Mouse (Mus musculus) limb, embryonic 15.5 days (tissue): ENCODE measurements at regions not wholly inside any gene's neighbourhood (a gene's known extent, or its start where the extent isn't known, plus 50 kb on each side); places are given as distances from the start of the nearest gene placed in this dataset.

Experiments used
- ATAC-seq: fragments of 200-750 bp; cut with Nextera tagmentation; 2 replicates; pipeline ENCODE4 v1.8.0; 2017; ENCODE audit warnings: low read depth, moderate TSS enrichment; ENCODE audit not compliant: insufficient number of reproducible peaks, low FRiP score, low TSS enrichment
- H3K27ac ChIP-seq: fragments of 300-500 bp; sonication (generic); 2 replicates; pipeline ENCODE4 v1.5.1; 2015; ENCODE audit warnings: moderate library complexity, mild to moderate bottlenecking, inconsistent platforms
- H3K27me3 ChIP-seq: fragments of 300-500 bp; sonication (generic); 2 replicates; pipeline ENCODE4 v1.6.1; 2015; ENCODE audit warnings: inconsistent platforms
- H3K36me3 ChIP-seq: fragments of 300-500 bp; sonication (generic); 2 replicates; pipeline ENCODE4 v1.6.1; 2015; ENCODE audit warnings: inconsistent platforms
- H3K4me1 ChIP-seq: fragments of 300-500 bp; sonication (generic); 2 replicates; pipeline ENCODE4 v1.6.1; 2015; ENCODE audit warnings: inconsistent platforms
- H3K4me2 ChIP-seq: fragments of 300-500 bp; sonication (generic); 2 replicates; pipeline ENCODE4 v1.6.1; 2015; ENCODE audit warnings: mild to moderate bottlenecking, inconsistent platforms
- H3K4me3 ChIP-seq: fragments of 300-500 bp; sonication (generic); 2 replicates; pipeline ENCODE4 v1.5.1; 2015; ENCODE audit warnings: mild to moderate bottlenecking, inconsistent platforms
- H3K9ac ChIP-seq: fragments of 300-500 bp; sonication (generic); 2 replicates; pipeline ENCODE4 v1.6.1; 2015; ENCODE audit warnings: inconsistent platforms
- H3K9me3 ChIP-seq: fragments of 300-500 bp; sonication (generic); 2 replicates; pipeline ENCODE4 v1.6.1; 2016; ENCODE audit warnings: inconsistent platforms
- WGBS: fragments of 180-500 bp; shearing (Covaris S2); methylation state at CpG from one replicate; pipeline ENCODE4 v1.1.7; 2015; 5-methylcytosine and 5-hydroxymethylcytosine counted together

DNA sequence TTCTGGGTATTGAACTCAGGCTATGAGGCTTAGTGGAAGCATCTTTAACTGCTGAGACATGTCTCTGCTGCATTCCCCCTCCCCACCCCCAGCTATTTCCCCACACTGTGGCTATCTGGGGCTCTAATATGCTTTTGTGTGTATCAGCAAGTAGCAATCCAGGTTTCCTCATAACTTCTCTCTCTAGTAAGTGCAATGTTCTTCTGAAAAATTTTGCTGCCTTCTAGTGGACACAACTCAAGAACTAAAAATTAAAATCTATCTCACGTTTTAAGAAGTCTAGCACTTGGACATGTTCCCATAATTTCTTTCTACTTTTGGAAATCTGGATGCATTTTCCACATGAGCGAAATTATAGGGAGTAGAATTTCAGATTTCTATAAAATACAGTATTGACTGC is 50.3 kb upstream of the D16Ertd472e start:
- no peak for ATAC-seq
- Histone ChIP-seq H3K4me2 (no peak overlapping the region), H3K4me1 (no peaks in the 10 kb centered on the region), H3K27me3 (no peaks in the 10 kb centered on the region), H3K9me3 (no peaks in the 10 kb centered on the region), H3K27ac (no peak overlapping the region), H3K4me3 (no peak overlapping the region), H3K36me3 (no peaks in the 10 kb centered on the region), H3K9ac (no peak overlapping the region)
- WGBS = 53% methylated on average over 2 of the region's 2 CpGs
